Mouse (Mus musculus) ES-Bruce4 (cell line): ENCODE measurements at regions not wholly inside any gene's neighbourhood (a gene's known extent, or its start where the extent isn't known, plus 50 kb on each side); places are given as distances from the start of the nearest gene placed in this dataset.

Experiments
- H3K27ac ChIP-seq: 2 replicates; pipeline ENCODE4 v1.5.1; 2012; ENCODE audit warnings: low read length, inconsistent platforms; ENCODE audit not compliant: insufficient read depth
- H3K27me3 ChIP-seq: 2 replicates; pipeline ENCODE4 v1.6.1; 2012; ENCODE audit warnings: mild to moderate bottlenecking, low read length, inconsistent platforms; ENCODE audit not compliant: control insufficient read depth, poor library complexity, insufficient read depth, severe bottlenecking
- H3K36me3 ChIP-seq: 2 replicates; pipeline ENCODE4 v1.6.1; 2012; ENCODE audit warnings: inconsistent platforms, mild to moderate bottlenecking, low read length, moderate library complexity; ENCODE audit not compliant: control insufficient read depth, poor library complexity, insufficient read depth, severe bottlenecking
- H3K4me1 ChIP-seq: one replicate; pipeline ENCODE4 v1.8.1; 2011; ENCODE audit warnings: low read length; ENCODE audit not compliant: control insufficient read depth, insufficient read depth
- H3K4me3 ChIP-seq: 2 replicates; pipeline ENCODE4 v1.5.1; 2011; ENCODE audit warnings: low read depth, mild to moderate bottlenecking, low read length
- H3K9ac ChIP-seq: 2 replicates; pipeline ENCODE4 v1.6.1; 2012; ENCODE audit warnings: low read depth, mild to moderate bottlenecking, inconsistent platforms; ENCODE audit not compliant: poor library complexity, severe bottlenecking
- H3K9me3 ChIP-seq: replicated peaks from 2 replicates; pipeline ENCODE4 v1.6.1; 2012; ENCODE audit warnings: mild to moderate bottlenecking, low read length, inconsistent platforms; ENCODE audit not compliant: control insufficient read depth, poor library complexity, insufficient read depth, severe bottlenecking
- CTCF ChIP-seq: IDR thresholded peaks from one replicate; pipeline ENCODE4 v1.8.1; 2011; ENCODE audit warnings: low read depth, low read length
- EP300 ChIP-seq: IDR thresholded peaks from 2 replicates; pipeline ENCODE4 v1.6.1; 2011; ENCODE audit warnings: low read depth, low read length; ENCODE audit not compliant: insufficient read depth
- POLR2A ChIP-seq: IDR thresholded peaks from one replicate; pipeline ENCODE4 v1.8.1; 2011; ENCODE audit warnings: low read length; ENCODE audit not compliant: insufficient read depth

- TF ChIP-seq CTCF: no peak
- TF ChIP-seq EP300: no peak
- no peak for TF ChIP-seq POLR2A
- no peaks in the 10 kb centered on the region for H3K9me3 ChIP-seq
- no peaks in the 10 kb centered on the region for H3K27me3 ChIP-seq
- H3K9ac ChIP-seq: no peak overlapping the region
- no peaks in the 10 kb centered on the region for H3K4me1 ChIP-seq
- no peaks in the 10 kb centered on the region for H3K36me3 ChIP-seq
- H3K27ac ChIP-seq: no peak overlapping the region
- no peak overlapping the region for H3K4me3 ChIP-seq
These were observed 218.8 kb upstream of the Unc93a2 start for GRCm38 (mm10) chr17:7604096-7604495.

- Histone ChIP-seq H3K9ac (no peak overlapping the region), H3K9me3 (no peaks in the 10 kb centered on the region), H3K36me3 (no peaks in the 10 kb centered on the region), H3K4me1 (no peaks in the 10 kb centered on the region), H3K27ac (no peak overlapping the region), H3K27me3 (no peaks in the 10 kb centered on the region), H3K4me3 (no peak overlapping the region)
- TF ChIP-seq EP300: no peak
These were observed 215.3 kb upstream of the Unc93a2 start for GRCm38 (mm10) chr17:7600555-7600954.

DNA sequence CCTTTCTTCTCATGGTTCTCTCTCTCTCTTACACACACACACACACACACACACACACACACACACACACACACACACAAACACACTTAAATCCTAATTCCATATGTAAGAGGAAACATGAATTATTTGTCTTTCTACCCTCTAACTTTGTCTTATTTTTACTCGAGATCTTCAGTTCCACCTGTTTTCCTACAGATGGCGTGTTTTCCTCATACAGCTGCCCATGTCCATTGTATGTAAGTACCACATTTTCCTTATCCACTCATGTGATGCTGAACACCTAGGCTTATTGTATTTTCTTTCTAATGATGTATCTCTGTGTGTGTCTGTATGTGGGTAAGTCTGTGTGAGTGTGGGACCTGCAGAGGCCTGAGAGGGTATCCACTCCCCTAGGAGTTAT is 212.2 kb upstream of the Unc93a2 start:
- H3K4me1 ChIP-seq: no peaks in the 10 kb centered on the region
- no peaks in the 10 kb centered on the region for H3K36me3 ChIP-seq
- no peaks in the 10 kb centered on the region for H3K9me3 ChIP-seq
- no peaks in the 10 kb centered on the region for H3K27me3 ChIP-seq
- H3K9ac ChIP-seq: no peak overlapping the region
- H3K27ac ChIP-seq: no peak overlapping the region
- no peak for TF ChIP-seq CTCF
- TF ChIP-seq POLR2A: no peak
- TF ChIP-seq EP300: no peak
- no peak overlapping the region for H3K4me3 ChIP-seq

DNA sequence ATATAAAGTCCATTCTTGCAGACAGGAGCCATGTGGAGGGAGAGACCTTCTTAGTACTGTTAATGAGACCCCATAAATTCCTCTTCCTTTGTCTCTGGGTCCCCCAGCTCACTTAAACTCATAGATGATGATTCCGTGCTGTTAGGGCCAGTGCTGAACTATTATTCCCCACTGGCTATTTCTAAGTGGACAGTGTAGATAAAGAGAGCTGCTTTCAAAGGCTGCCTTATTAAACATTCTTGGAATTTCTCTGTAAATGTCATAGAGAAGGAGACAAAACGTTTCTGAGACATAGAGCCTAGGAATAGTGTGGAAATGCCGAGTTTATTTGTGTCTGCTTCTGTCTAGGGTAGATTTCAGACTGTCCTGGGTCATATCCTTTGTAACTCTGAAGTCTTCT is 209.5 kb upstream of the Unc93a2 start:
- H3K27me3 ChIP-seq: no peaks in the 10 kb centered on the region
- no peak overlapping the region for H3K9ac ChIP-seq
- no peak overlapping the region for H3K4me3 ChIP-seq
- H3K4me1 ChIP-seq: no peaks in the 10 kb centered on the region
- H3K36me3 ChIP-seq: no peaks in the 10 kb centered on the region
- no peak overlapping the region for H3K27ac ChIP-seq
- no peaks in the 10 kb centered on the region for H3K9me3 ChIP-seq
- no peak for TF ChIP-seq POLR2A
- TF ChIP-seq CTCF: no peak
- no peak for TF ChIP-seq EP300

DNA sequence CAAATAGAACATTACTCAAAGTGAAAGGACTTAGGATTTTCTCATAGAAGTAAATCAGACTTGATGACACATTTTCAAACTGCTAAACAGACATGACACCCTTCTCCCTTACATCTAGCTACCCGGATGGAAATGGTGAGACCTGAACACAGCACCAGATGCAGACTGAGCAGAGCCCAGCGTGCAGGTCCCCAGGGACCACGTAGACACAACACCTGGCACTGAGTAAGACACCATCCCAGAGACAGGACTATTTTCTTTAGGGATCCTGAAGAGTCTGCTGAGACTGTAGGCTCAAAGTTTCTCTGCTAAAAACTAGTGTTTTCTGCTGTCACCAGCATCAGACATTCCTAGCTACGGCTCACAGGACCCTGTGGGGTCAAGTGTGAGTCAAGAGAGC is 207.2 kb upstream of the Unc93a2 start:
- H3K9ac ChIP-seq: no peak overlapping the region
- no peak for TF ChIP-seq EP300
- no peak for TF ChIP-seq POLR2A
- no peak for TF ChIP-seq CTCF
- H3K36me3 ChIP-seq: no peaks in the 10 kb centered on the region
- no peaks in the 10 kb centered on the region for H3K4me1 ChIP-seq
- no peaks in the 10 kb centered on the region for H3K27me3 ChIP-seq
- no peaks in the 10 kb centered on the region for H3K9me3 ChIP-seq
- H3K4me3 ChIP-seq: no peak overlapping the region
- H3K27ac ChIP-seq: no peak overlapping the region

DNA sequence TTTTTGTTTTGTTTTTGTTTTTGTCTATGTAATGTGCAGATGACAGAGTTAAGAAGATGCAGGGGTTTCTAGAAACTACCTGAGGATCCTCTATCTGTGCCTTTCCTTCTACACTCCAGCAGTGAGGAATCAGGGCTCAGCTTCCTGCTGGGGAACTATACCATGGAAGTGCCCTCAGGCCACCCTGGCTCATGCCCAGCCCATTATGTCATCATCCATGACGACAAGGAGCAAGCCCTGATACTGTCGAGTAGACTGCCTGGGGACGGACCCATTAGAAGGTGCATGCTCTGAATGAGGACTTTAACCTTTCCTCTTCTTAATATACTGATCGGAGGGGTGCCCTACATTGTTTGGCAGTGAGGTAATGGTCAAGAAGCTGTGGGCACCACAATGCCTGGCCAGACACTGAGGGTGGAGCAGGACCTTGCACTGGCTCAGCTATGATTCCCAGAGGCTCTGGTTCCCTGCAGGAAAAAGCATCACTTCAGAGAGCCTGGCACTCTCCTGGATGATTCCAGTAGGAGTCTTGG is 197.7 kb upstream of the Unc93a2 start:
- no peak overlapping the region for H3K9ac ChIP-seq
- no peaks in the 10 kb centered on the region for H3K9me3 ChIP-seq
- H3K27me3 ChIP-seq: no peaks in the 10 kb centered on the region
- H3K4me1 ChIP-seq: no peaks in the 10 kb centered on the region
- H3K4me3 ChIP-seq: no peak overlapping the region
- H3K27ac ChIP-seq: no peak overlapping the region
- no peaks in the 10 kb centered on the region for H3K36me3 ChIP-seq
- no peak for TF ChIP-seq EP300
- TF ChIP-seq CTCF: no peak
- no peak for TF ChIP-seq POLR2A
